Mouse (Mus musculus): Measurements from ENCODE around the gene H2-K1.

H2-K1 gene

DNA sequence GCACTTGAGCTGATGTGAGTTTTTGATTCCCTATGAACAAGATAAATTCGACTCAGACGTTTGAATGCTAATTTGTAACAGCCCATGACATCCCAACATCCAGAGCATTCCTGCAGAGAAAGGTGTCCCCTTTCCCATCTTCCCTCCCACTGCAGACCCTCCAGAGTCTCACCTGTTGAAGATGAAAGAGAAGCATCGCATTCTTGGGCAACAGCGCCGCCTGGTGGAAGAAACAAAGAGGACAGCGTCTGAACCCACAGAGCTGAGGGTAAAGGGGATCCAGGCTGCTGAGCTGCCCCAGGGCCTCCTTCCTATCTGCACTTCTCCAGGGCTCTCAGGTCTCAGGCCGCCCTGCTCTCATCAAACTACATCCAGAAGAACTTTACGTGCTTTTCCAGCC lies 18.0 kb downstream of the H2-K1 start:
- peak; percentile 67 for DNase-seq (ENCODE audit: low spot score)

DNA sequence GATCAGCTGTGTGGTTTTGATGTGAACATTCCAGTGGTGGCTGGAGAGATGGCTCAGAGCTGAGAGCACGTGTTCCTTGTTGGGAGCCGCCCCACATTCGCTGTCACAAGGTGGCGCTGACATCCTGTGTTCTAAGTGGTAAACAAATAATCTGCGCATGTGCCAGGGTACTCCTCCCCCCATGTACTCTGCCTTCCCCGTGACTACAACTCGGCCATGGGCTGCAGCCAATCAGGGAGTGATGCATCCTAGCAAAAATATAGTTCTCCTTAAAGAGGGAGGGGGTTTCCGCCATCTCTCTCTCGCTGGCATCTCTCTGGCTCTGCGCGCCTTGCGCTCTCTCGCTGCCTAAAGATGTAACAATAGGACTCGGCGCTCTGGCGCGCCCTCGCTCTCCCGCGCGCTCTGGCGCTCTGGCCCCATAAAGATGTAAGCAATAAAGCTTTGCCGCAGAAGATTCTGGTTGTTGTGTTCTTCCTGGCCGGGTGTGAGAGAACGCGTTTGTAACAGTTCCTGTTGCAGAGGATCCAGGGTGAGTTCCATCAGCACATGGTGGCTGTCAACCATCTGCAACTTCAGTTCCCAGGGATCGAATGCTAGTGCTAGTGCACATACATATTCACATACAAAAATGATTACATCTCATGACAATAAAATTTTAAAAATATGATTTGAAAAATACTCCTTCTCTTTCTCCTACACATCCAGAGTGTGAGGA lies 18.8 kb downstream of the H2-K1 start:
- peak; percentile 88 for DNase-seq (ENCODE audit: low spot score)

- no peak for DNase-seq (ENCODE audit: low spot score)
Observed at GRCm38 (mm10) chr17:33980181-33981035, 19.7 kb downstream of the H2-K1 start.

DNA sequence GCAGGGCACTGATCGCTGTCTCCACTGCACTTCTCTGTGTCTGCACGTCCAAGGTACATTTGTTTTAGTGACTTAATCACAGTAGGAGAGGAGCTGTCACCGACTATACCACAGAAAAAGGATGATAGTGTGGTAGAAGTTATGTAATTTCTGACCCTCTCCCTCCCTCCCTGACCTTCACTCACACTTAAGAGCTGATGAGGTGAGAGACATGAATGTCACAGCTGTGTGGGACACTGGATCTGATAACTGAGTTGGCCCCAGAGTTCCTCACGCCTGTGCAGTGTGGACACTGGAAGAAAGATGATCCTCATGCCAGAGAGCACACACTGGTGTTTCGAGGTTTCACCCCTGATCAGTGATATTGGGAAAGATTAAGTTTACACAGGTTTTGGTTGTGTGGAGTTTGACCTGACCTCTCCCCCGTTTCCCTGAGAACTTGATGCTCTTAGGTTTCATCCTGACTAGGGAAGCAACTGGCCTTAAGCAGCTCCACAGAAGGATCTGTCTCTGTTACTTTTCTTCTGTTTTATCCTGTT lies 20.6 kb downstream of the H2-K1 start:
- no peak for DNase-seq (ENCODE audit: low spot score)

DNA sequence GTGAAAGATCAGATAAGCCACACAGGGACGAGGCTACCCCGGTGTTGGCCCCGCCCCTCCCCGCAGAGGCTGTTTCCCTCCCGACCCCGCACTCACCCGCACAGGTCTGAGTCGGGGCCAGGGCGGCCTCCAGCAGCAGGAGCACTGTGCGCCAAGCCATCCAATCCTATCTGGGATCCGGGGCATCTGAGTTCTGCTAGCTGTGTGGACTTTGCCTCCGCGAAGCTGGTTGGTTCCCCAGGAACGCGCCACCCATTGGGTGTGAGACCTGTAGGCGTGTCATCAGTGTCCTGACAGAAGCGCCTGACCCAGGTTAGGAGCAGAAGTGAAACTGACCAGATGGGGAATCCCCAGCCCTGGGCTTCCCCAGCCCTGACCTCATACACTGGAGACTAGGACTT lies 21.5 kb downstream of the H2-K1 start:
- DNase-seq (ENCODE audit: low spot score) = peak; percentile 75

- DNase-seq (ENCODE audit: low spot score) = no peak
Observed at GRCm38 (mm10) chr17:33977861-33978557, 22.1 kb downstream of the H2-K1 start.

GRCm38 (mm10) chr17:33973572-33973971 lies 26.6 kb downstream of the H2-K1 start:
- no peak for DNase-seq (ENCODE audit: low spot score)

GRCm38 (mm10) chr17:33972691-33973090 lies 27.5 kb downstream of the H2-K1 start:
- no peak for DNase-seq (ENCODE audit: low spot score)

GRCm38 (mm10) chr17:33969394-33969793 lies 30.8 kb downstream of the H2-K1 start:
- DNase-seq (ENCODE audit: low spot score) = no peak

GRCm38 (mm10) chr17:33968927-33969326 lies 31.2 kb downstream of the H2-K1 start:
- DNase-seq (ENCODE audit: low spot score) = no peak

- peak; percentile 75 for DNase-seq (ENCODE audit: low spot score)
Observed at GRCm38 (mm10) chr17:33968489-33968888, 31.7 kb downstream of the H2-K1 start.

GRCm38 (mm10) chr17:33965846-33966550 lies 34.1 kb downstream of the H2-K1 start:
- DNase-seq (ENCODE audit: low spot score) = no peak

GRCm38 (mm10) chr17:33965082-33965845 lies 34.9 kb downstream of the H2-K1 start:
- DNase-seq (ENCODE audit: low spot score) = no peak

- DNase-seq (ENCODE audit: low spot score) = no peak
Observed at GRCm38 (mm10) chr17:33962876-33963275, 37.3 kb downstream of the H2-K1 start.

DNA sequence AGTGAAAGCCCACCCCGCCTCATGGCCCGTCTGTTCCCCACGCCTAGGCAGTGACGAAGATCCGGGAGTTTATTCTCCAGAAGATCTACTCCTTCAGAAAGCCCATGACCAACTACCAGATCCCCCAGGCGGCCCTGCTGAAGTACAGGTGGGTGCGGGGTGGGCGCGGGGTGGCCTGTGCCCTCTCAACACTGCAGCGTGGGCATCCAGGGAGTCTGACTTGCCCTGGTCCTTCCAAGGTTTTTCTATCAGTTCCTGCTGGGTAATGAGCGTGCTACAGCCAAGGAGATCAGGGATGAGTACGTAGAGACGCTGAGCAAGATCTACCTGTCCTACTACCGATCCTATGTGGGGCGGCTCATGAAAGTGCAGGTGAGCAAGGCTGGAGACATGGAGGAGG lies 40.2 kb downstream of the H2-K1 start:
- no peak for DNase-seq (ENCODE audit: low spot score)

DNA sequence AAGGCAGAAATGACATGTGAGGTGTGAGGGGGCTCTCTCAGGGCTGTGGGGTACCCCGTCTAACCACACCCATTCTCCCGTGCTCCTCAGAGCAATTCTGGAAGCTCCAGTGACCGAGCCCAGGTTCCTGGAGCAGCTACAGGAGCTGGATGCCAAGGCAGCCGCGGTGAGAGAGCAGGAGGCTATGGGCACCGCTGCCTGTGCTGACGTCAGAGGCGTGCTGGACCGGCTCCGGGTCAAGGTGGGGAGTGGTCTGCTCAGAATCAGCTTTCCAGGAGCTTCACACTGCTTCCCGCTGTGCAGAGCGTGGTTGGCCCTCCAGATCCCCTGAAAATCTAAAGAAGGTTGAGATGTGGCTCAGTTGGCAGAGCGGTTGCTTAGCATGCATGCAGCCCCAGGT lies 41.0 kb downstream of the H2-K1 start:
- no peak for DNase-seq (ENCODE audit: low spot score)

DNA sequence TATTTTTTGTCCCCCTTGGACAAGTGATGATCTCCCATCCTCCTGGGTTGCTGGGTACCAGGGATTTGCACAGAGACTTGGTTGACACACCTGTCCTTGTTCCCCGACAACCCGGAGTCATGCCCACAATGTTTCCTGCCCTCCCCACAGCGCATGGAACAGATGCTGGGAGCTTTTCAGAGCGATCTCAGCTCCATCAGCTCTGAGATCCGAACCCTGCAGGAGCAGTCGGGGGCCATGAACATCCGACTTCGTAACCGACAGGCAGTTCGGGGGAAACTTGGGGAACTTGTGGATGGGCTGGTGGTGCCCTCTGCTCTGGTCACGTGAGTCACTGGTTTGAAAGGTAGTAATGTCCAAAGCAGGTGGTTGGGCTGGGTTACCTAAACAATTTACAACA lies 41.7 kb downstream of the H2-K1 start:
- no peak for DNase-seq (ENCODE audit: low spot score)

DNA sequence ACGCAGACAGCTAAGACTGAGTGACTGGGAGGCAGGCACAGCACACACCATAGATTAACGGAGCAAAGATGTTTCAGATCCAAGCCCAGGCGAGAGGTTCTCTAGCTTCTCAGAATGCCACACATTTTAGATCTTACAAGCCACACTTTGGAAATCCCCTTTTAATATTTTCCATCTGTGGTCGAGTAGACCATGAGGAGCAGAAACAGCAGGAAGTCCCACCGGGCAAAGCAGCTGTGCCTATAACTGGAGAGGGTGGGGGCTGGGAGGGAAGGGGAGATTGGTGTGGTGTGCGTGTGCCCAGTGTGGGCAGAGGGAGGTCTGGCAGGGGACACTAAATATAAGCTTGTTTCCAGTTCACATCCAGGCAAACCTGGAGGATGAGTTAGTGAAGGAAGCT lies 42.7 kb downstream of the H2-K1 start:
- no peak for DNase-seq (ENCODE audit: low spot score)

DNA sequence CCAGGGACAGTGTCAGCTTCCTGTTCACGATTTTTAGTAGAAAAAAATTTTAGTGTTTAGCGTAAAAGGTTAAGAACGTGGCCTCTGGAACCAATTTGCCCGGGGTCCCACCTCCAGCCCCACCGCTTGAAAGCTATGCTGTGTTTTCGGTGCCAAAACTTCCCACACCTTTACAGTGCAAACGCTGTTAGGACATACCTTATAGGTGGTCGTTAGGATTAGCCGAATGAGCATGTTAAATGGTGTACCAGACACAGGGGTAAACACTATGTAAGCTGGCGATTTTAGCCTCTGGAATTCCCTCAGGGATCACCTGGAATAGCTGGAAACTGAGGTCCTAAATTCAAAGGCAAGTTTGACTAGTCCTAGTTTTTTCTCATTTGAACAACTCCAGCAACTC lies 43.8 kb downstream of the H2-K1 start:
- no peak for DNase-seq (ENCODE audit: low spot score)

DNA sequence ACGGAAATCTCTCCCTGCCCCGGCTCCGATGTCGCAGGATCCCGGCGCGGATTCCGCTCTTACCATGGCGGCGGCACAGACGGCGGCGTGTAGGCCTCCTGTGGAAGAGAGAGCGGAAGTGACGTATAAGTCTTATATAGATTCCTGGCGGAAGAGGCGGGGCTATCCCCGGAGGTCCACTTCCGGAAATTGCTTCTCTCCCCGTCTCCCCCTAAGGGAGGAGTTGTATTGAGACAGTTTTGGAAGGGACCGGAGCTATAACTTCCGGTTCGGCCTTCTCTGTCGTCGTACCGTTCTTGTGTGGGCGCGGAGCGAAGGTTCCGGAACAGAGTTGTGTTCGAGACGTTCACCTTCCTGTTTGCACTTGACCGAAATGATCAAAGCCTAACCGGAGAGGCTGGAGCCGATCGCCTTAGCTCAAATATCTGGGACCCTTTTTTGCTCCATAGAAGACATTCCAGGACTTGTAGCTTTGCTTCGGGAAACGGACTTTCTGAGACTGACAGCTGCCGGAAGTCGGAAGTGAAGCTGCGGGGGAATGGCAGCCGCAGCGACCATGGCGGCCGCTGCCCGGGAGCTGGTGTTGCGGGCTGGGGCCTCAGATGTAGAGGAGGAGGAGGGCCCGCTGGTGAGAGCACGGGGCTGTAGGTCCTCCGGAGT lies 44.5 kb downstream of the H2-K1 start, which contains the start of the genes Vps52 and Rps18:
Vps52 (plus strand) TSS at position 258 of the 660 bp plus-strand sequence.
Rps18 (minus strand) TSS at position 447 of the 660 bp plus-strand sequence.
- DNase-seq (ENCODE audit: low spot score) = peak; percentile 95

Data from urinary bladder, postnatal 14 days (tissue).